Mouse (Mus musculus): ENCODE measurements around the gene Cpped1. TPM values are rescaled to one million over a fixed set of nuclear protein-coding genes. Genes with fewer than 3 reads are reported as not detected.

The Cpped1 gene
- polyA plus RNA-seq, 1 experiment from 2014 or later, result 34.2 TPM

GRCm38 (mm10) chr16:11757471-11757870 is 151.8 kb downstream of the Cpped1 start:
- no peaks in the 10 kb centered on the region for H3K9me3 ChIP-seq (ENCODE audit: control insufficient read depth, low read length)
- no peak overlapping the region for H3K27ac ChIP-seq (ENCODE audit: low read length)
- H3K4me3 ChIP-seq (ENCODE audit: low read length), result no peak overlapping the region
- no peak for ATAC-seq
- no peaks in the 10 kb centered on the region for H3K4me1 ChIP-seq (ENCODE audit: control insufficient read depth, insufficient read depth, low read length)
- no peaks in the 10 kb centered on the region for H3K27me3 ChIP-seq (replicated peaks; ENCODE audit: control insufficient read depth, insufficient read depth, low read length)
- H3K4me2 ChIP-seq (ENCODE audit: low read depth, low read length), result no peak overlapping the region
- no peaks in the 10 kb centered on the region for H3K36me3 ChIP-seq (ENCODE audit: control insufficient read depth, insufficient read depth, low read length)
- 92% methylated on average over 8 of the region's 8 CpGs for WGBS
- no peak overlapping the region for H3K9ac ChIP-seq (ENCODE audit: low read depth, low read length)

GRCm38 (mm10) chr16:11756598-11757245 is 152.5 kb downstream of the Cpped1 start:
- Histone ChIP-seq H3K27me3 (replicated peaks; ENCODE audit: control insufficient read depth, insufficient read depth, low read length) (no peaks in the 10 kb centered on the region), H3K36me3 (ENCODE audit: control insufficient read depth, insufficient read depth, low read length) (no peaks in the 10 kb centered on the region)

GRCm38 (mm10) chr16:11755281-11756066 is 153.8 kb downstream of the Cpped1 start:
- ATAC-seq, result no peak
- Histone ChIP-seq H3K27ac (ENCODE audit: low read length) (no peak overlapping the region), H3K36me3 (ENCODE audit: control insufficient read depth, insufficient read depth, low read length) (no peaks in the 10 kb centered on the region), H3K4me3 (ENCODE audit: low read length) (no peak overlapping the region), H3K9ac (ENCODE audit: low read depth, low read length) (no peak overlapping the region), H3K9me3 (ENCODE audit: control insufficient read depth, low read length) (no peaks in the 10 kb centered on the region), H3K4me1 (ENCODE audit: control insufficient read depth, insufficient read depth, low read length) (no peaks in the 10 kb centered on the region), H3K27me3 (replicated peaks; ENCODE audit: control insufficient read depth, insufficient read depth, low read length) (no peaks in the 10 kb centered on the region), H3K4me2 (ENCODE audit: low read depth, low read length) (no peak overlapping the region)
- 83% methylated on average over 9 of the region's 9 CpGs for WGBS

More at GRCm38 (mm10) chr16:11756598-11757245, 152.5 kb downstream of the Cpped1 start:
- H3K4me2 ChIP-seq (ENCODE audit: low read depth, low read length), result no peak overlapping the region
- no peaks in the 10 kb centered on the region for H3K4me1 ChIP-seq (ENCODE audit: control insufficient read depth, insufficient read depth, low read length)
- no peak for ATAC-seq
- H3K4me3 ChIP-seq (ENCODE audit: low read length), result no peak overlapping the region
- no peak overlapping the region for H3K27ac ChIP-seq (ENCODE audit: low read length)
- 67% methylated on average over 1 of the region's 1 CpGs for WGBS
- no peaks in the 10 kb centered on the region for H3K9me3 ChIP-seq (ENCODE audit: control insufficient read depth, low read length)
- H3K9ac ChIP-seq (ENCODE audit: low read depth, low read length), result no peak overlapping the region

DNA sequence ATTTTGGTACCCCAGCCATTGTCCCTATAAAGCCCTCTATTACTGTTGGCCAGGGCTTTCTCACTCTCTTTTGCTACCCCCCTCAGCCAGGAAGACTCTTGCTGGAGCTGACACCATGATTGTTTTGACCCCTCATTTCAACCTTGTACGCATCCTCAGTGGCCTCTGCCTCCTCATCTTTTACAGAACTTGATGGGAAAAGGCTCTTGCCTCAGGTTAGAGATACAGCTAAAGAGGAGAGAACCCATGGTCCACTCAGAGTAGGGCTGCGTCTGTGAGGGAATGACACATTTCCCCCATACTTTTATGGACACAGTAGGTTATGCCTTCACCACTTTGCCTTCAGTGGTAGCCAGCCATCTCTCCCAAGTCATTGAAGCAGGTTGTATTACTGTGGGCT is 155.1 kb downstream of the Cpped1 start:
- WGBS, result 90% methylated on average over 2 of the region's 2 CpGs
- ATAC-seq, result no peak
- Histone ChIP-seq H3K9me3 (ENCODE audit: control insufficient read depth, low read length) (no peaks in the 10 kb centered on the region), H3K27me3 (replicated peaks; ENCODE audit: control insufficient read depth, insufficient read depth, low read length) (no peaks in the 10 kb centered on the region), H3K27ac (ENCODE audit: low read length) (no peak overlapping the region), H3K4me3 (ENCODE audit: low read length) (no peak overlapping the region), H3K36me3 (ENCODE audit: control insufficient read depth, insufficient read depth, low read length) (no peaks in the 10 kb centered on the region), H3K9ac (ENCODE audit: low read depth, low read length) (no peak overlapping the region), H3K4me1 (ENCODE audit: control insufficient read depth, insufficient read depth, low read length) (no peaks in the 10 kb centered on the region), H3K4me2 (ENCODE audit: low read depth, low read length) (no peak overlapping the region)

Other genes with a start within 250 kb of the Cpped1 start
- gene Shisa9, start 74.7 kb upstream of the Cpped1 start, polyA plus RNA-seq (2015; fragmentation: Nextera tagmentation; extraction: Ambion mirVana), result 0.55 and 0.62 TPM in 2 replicates